Mouse (Mus musculus) brain, embryonic 14.5 days (tissue): Measurements from ENCODE around the gene Tnfsfm13.

Experiments used
- CTCF ChIP-seq: fragments of 200-500 bp; IDR thresholded peaks from 2 replicates; pipeline ENCODE4 v1.5.1; 2012; ENCODE audit warnings: inconsistent platforms, mild to moderate bottlenecking, moderate library complexity, borderline replicate concordance; ENCODE audit not compliant: insufficient read depth, insufficient read length; ENCODE audit errors: extremely low read depth
- POLR2A ChIP-seq: fragments of 200-500 bp; IDR thresholded peaks from 2 replicates; pipeline ENCODE4 v1.6.1; 2012; ENCODE audit warnings: mild to moderate bottlenecking, inconsistent platforms, borderline replicate concordance; ENCODE audit not compliant: poor library complexity, insufficient read depth, insufficient read length, severe bottlenecking; ENCODE audit errors: extremely low read depth

- TF ChIP-seq POLR2A (peak; percentile 72), CTCF (no peak)
Measured at GRCm38 (mm10) chr11:69681314-69682208, 14.3 kb downstream of the Tnfsfm13 start, which contains the start of gene Senp3.
